Mouse (Mus musculus) embryonic facial prominence, embryonic 14.5 days (tissue): ENCODE data around the gene Rnf19b. TPM values are rescaled to one million over a fixed set of nuclear protein-coding genes. Genes with fewer than 3 reads are reported as not detected.

Experiments
- polyA plus RNA-seq: library from polyadenylated mRNA; unstranded; fragments of >200 nt; fragmentation: Nextera tagmentation; extraction: Ambion mirVana; gene quantifications from 2 replicates; pipeline ENCODE4 v1.2.1, GENCODE M21; 2014

Gene Rnf19b
- polyA plus RNA-seq, 1 experiment from 2014 or later = 11.3 TPM

Other genes with a start within 250 kb of the Rnf19b start
- 8.8 and 9.2 TPM in 2 replicates for gene Trim62, start 174.7 kb upstream of the Rnf19b start, polyA plus RNA-seq
- 20.0 and 27.1 TPM in 2 replicates for gene Azin2, start 95.8 kb upstream of the Rnf19b start, polyA plus RNA-seq
- 135 and 142 TPM in 2 replicates for gene Ak2, start 66.3 kb upstream of the Rnf19b start, polyA plus RNA-seq
- 6.9 and 8.4 TPM in 2 replicates for gene Tmem54, start 47.3 kb downstream of the Rnf19b start, polyA plus RNA-seq
- 3.6 and 4.9 TPM in 2 replicates for gene Hpca, start 63.8 kb downstream of the Rnf19b start, polyA plus RNA-seq
- 28.4 and 29.1 TPM in 2 replicates for gene Fndc5, start 78.7 kb downstream of the Rnf19b start, polyA plus RNA-seq
- gene S100pbp, start 131.5 kb downstream of the Rnf19b start, polyA plus RNA-seq = 12.6 and 15.5 TPM in 2 replicates
- 74.9 and 78.3 TPM in 2 replicates for gene Yars, start 131.5 kb downstream of the Rnf19b start, polyA plus RNA-seq
- 6.1 and 6.2 TPM in 2 replicates for gene C77080, start 203.1 kb downstream of the Rnf19b start, polyA plus RNA-seq
- 7.9 and 11.7 TPM in 2 replicates for gene Sync, start 229.3 kb downstream of the Rnf19b start, polyA plus RNA-seq